Mouse (Mus musculus) heart, adult 2 months (tissue): Measurements from ENCODE around the gene Olfr550.

ENCODE experiments used
- CTCF ChIP-seq: fragments of 200-600 bp; IDR thresholded peaks from 2 replicates; pipeline ENCODE4 v1.8.1; 2022; ENCODE audit warnings: antibody characterized with exemption, mild to moderate bottlenecking, moderate library complexity
- EP300 ChIP-seq: fragments of 200-500 bp; IDR thresholded peaks from 2 replicates; pipeline ENCODE4 v1.6.1; 2011; ENCODE audit warnings: low read depth, low read length, control low read depth; ENCODE audit not compliant: insufficient read depth
- POLR2A ChIP-seq: fragments of 200-500 bp; IDR thresholded peaks from 2 replicates; pipeline ENCODE4 v1.6.1; 2011; ENCODE audit warnings: mild to moderate bottlenecking, low read depth, low read length, control low read depth; ENCODE audit not compliant: insufficient read depth

DNA sequence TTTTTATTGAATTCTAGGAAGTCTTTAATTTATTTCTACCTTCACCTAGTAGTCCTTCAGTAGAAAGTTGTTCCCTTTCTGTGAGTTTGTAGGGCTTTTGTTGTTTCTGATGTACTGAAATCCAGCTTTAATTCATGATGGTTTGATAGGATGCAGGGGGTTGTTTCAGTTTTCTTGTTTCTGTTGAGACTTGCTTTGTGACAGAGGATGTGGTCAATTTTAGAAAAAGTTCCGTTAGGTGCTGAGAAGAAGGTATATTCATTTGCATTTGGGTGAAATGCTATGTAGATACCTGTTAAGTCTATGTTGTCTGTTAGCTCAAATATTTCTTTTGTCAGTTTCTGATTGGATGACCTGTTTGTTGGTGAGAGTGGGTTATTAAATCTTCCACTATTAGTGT, 42.2 kb upstream of the Olfr550 start:
- TF ChIP-seq POLR2A (no peak), CTCF (no peak), EP300 (no peak)
